Mouse (Mus musculus): ENCODE results near the gene Stk4. TPM values are rescaled to one million over a fixed set of nuclear protein-coding genes. Genes with fewer than 3 reads are reported as not detected.
A peak's percentile ranks its signal among the peaks of the same experiment; 100 is the strongest.

Stk4 gene
- polyA plus RNA-seq, 1 experiment: 150 TPM

DNA sequence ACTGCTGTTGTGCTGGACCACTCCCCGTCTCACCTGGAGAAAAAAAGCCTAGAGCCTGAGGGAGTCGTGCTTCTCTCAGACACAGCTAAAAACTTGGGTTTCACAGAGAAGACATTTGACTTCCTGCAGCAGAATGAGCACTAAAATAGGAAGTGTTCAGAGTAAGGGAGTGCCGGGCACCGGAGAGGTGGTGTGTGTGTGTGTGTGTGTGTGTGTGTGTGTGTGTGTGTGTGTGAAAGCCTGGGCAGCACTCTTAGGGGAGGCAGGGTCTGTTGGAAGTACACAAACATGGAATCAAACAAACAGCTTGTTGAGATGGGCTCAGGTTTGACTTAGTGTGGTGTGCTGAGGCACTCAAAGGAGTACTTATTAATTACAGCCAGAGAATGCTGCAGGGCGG lies 5.0 kb downstream of the Stk4 start:
- peak overlapping the region; percentile 23; the same call in 1 of the 2 replicates for H3K4me3 ChIP-seq (ENCODE audit: insufficient read depth, low read depth, low read length)
- H3K4me1 ChIP-seq (ENCODE audit: control insufficient read depth, insufficient read depth, low read length): no peaks in the 10 kb centered on the region
- TF ChIP-seq CTCF (IDR thresholded peaks at IDR 0.05; ENCODE audit: insufficient read depth, low read depth, low read length) (no peak), POLR2A (IDR thresholded peaks at IDR 0.05; ENCODE audit: insufficient read depth, low read depth, low read length) (no peak)
- no peak overlapping the region for H3K27ac ChIP-seq (ENCODE audit: insufficient read depth, low read depth, low read length)
- WGBS: 25% methylated on average over 5 of the region's 5 CpGs

DNA sequence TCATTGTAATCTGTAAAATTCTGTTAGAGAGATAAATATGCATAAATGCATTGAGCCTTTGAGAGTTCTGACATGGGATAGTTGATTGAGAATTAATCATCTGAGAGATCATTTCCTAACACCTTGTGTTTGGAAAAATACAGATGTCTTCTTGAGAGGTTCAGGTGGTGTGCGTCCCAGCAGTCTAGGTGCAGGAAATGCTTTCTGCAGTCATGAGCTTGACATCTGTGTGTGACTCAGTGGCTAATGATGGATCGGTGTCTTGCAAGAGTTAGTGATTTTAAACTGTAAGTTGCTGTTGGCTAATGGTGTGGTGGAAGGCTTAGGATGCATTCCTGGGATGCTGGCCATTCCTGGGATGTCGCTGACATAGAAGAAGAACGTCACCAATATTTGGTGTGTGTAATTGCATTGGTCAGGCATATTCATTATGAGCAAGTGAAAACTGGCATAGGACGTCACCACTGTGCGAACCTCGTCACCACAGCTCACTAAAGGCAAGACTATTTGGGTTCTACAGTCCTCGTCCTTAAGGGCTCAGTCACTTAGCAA lies 6.8 kb downstream of the Stk4 start:
- H3K27ac ChIP-seq (ENCODE audit: insufficient read depth, low read depth, low read length): no peak overlapping the region
- no peaks in the 10 kb centered on the region for H3K4me1 ChIP-seq (ENCODE audit: control insufficient read depth, insufficient read depth, low read length)
- 95% methylated on average over 8 of the region's 8 CpGs for WGBS
- TF ChIP-seq CTCF (IDR thresholded peaks at IDR 0.05; ENCODE audit: insufficient read depth, low read depth, low read length) (no peak), POLR2A (IDR thresholded peaks at IDR 0.05; ENCODE audit: insufficient read depth, low read depth, low read length) (no peak)
- H3K4me3 ChIP-seq (ENCODE audit: insufficient read depth, low read depth, low read length): no peak overlapping the region

DNA sequence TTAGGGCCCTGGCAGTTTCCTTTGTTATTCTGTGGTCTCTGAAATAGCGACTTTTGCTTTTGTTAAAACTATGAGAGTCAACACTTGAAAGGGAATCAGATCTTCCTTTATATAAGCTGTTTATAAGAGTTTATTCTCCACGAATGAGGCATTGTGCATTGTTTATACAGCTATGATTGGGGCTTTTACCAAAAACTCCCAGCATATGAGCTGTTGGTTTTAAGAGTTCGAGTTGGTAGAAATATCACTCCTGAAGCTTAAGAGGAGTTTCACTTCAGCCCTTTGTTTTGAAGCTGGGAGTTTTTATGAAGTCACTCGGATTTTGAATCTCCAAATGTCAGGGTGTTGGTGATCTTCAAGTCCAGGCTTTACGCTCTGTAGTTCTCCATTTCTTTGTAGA lies 7.8 kb downstream of the Stk4 start:
- TF ChIP-seq POLR2A (IDR thresholded peaks at IDR 0.05; ENCODE audit: insufficient read depth, low read depth, low read length) (no peak), CTCF (IDR thresholded peaks at IDR 0.05; ENCODE audit: insufficient read depth, low read depth, low read length) (no peak)
- 78% methylated on average over 5 of the region's 5 CpGs for WGBS
- no peaks in the 10 kb centered on the region for H3K4me1 ChIP-seq (ENCODE audit: control insufficient read depth, insufficient read depth, low read length)
- H3K27ac ChIP-seq (ENCODE audit: insufficient read depth, low read depth, low read length): no peak overlapping the region
- H3K4me3 ChIP-seq (ENCODE audit: insufficient read depth, low read depth, low read length): no peak overlapping the region

DNA sequence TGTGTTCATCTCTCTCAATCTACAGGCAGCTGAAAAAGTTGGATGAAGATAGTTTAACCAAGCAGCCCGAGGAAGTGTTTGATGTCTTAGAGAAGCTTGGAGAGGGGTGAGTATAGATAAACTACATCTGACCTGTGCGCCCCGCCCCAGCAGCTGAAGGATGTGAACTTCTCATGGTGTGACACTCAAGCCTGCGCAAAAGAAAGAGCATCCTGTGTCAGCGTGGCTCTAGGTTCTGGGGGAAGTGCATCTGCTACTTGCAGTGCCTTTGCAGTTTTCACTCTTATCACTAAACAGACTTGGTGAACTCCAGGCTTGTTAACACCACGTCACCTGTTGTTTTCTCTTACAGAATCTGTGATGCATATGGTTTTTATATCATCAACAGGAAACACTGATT lies 9.4 kb downstream of the Stk4 start:
- H3K27ac ChIP-seq (ENCODE audit: insufficient read depth, low read depth, low read length): no peak overlapping the region
- WGBS: 91% methylated on average over 6 of the region's 6 CpGs
- TF ChIP-seq CTCF (IDR thresholded peaks at IDR 0.05; ENCODE audit: insufficient read depth, low read depth, low read length) (no peak), POLR2A (IDR thresholded peaks at IDR 0.05; ENCODE audit: insufficient read depth, low read depth, low read length) (no peak)
- no peaks in the 10 kb centered on the region for H3K4me1 ChIP-seq (ENCODE audit: control insufficient read depth, insufficient read depth, low read length)
- H3K4me3 ChIP-seq (ENCODE audit: insufficient read depth, low read depth, low read length): no peak overlapping the region

DNA sequence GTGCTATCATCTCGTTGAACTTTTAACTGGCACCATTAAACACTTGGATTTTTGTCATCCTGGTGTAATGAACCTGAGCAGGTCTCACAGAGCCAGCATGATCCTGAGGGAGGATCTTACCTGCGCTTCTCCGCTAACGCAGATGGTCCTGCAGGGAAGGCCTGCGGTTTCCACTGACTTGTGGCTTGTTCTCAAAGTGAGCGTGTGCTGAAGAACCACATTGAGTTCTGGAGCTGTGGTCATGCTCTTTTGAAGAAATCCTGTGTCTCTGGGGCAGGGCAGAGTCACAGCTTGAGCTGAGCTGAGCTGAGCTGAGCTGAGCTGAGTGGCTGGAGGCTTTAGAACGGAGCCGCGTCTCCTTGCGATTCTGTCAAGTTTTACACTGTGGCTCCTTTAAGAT lies 11.5 kb downstream of the Stk4 start:
- H3K27ac ChIP-seq (ENCODE audit: insufficient read depth, low read depth, low read length): no peak overlapping the region
- H3K4me1 ChIP-seq (ENCODE audit: control insufficient read depth, insufficient read depth, low read length): no peaks in the 10 kb centered on the region
- TF ChIP-seq POLR2A (IDR thresholded peaks at IDR 0.05; ENCODE audit: insufficient read depth, low read depth, low read length) (no peak), CTCF (IDR thresholded peaks at IDR 0.05; ENCODE audit: insufficient read depth, low read depth, low read length) (no peak)
- no peak overlapping the region for H3K4me3 ChIP-seq (ENCODE audit: insufficient read depth, low read depth, low read length)
- 95% methylated on average over 10 of the region's 10 CpGs for WGBS

DNA sequence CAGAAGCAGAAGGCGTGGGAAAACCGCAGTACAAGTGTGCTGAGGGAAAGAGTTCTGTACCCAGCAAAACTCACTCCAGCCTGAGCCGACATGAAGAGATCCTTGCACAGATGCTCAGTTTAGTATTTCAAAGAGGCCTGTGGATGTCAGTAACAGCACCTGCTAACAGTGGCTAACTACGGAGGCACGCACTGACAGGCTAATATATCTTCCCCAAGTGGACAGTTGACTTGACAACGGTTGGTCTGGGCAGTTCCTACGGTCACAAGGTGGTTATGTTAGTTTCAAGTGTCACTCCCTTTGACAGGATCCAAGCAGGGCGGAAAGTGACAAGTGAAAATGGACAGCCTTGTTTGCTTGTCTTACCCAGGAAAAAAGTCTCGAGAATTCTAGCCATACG lies 12.1 kb downstream of the Stk4 start:
- Histone ChIP-seq H3K27ac (ENCODE audit: insufficient read depth, low read depth, low read length) (no peak overlapping the region), H3K4me1 (ENCODE audit: control insufficient read depth, insufficient read depth, low read length) (no peaks in the 10 kb centered on the region), H3K4me3 (ENCODE audit: insufficient read depth, low read depth, low read length) (no peak overlapping the region)
- TF ChIP-seq POLR2A (IDR thresholded peaks at IDR 0.05; ENCODE audit: insufficient read depth, low read depth, low read length) (no peak), CTCF (IDR thresholded peaks at IDR 0.05; ENCODE audit: insufficient read depth, low read depth, low read length) (no peak)
- 95% methylated on average over 10 of the region's 10 CpGs for WGBS

DNA sequence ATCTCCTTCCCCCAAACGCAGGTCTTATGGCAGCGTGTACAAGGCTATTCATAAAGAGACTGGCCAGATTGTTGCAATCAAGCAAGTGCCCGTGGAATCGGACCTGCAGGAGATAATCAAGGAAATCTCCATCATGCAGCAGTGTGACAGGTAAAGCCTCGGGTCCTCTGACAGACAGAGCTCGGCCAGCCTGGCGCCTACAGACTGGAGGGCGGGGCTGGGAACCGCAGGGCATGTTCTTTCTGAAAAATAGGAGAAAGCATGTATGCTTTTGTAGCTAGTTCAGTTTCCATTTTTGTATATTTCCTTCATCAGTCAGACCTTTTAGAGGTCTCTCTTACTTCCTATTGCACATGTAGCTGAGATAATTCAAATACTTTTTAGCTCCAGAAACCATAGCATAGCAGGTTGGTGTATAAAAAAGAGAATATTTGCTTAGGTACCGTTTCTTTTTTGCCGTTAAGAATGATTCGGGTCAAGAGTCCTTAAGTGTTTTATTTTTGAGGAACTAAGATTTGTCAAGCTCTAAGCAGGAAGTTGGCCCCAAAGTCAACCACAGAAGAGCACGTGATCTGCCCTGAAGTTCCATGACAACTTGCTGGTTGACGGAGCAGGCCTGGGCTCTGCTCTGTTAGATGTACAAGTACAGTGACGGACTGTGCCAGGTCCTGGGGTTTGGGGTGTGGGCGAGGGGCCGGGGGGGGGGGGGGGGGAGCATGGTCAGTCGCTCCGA lies 13.7 kb downstream of the Stk4 start:
- no peaks in the 10 kb centered on the region for H3K4me1 ChIP-seq (ENCODE audit: control insufficient read depth, insufficient read depth, low read length)
- 89% methylated on average over 19 of the region's 19 CpGs for WGBS
- H3K4me3 ChIP-seq (ENCODE audit: insufficient read depth, low read depth, low read length): no peak overlapping the region
- no peak overlapping the region; the same call in 1 of the 2 replicates for H3K27ac ChIP-seq (ENCODE audit: insufficient read depth, low read depth, low read length)
- TF ChIP-seq CTCF (IDR thresholded peaks at IDR 0.05; ENCODE audit: insufficient read depth, low read depth, low read length) (no peak), POLR2A (IDR thresholded peaks at IDR 0.05; ENCODE audit: insufficient read depth, low read depth, low read length) (no peak)

DNA sequence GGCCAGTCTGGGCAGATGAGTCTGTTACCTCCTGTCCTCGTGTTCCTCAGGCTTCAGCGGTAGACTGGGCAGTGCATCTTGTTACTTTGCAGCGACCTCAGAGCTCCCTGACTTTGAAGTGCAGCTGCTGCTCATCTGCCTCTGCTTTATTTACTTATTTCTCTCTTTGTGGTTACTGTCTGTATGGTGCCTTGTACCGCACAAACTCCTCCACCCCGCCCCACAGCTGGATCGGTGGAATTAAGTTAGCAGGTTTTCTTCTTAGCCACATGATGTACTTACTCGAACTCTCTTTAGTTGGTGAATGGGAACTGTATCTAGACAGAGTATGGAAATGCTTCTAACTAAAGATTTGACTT lies 14.2 kb downstream of the Stk4 start:
- Histone ChIP-seq H3K27ac (ENCODE audit: insufficient read depth, low read depth, low read length) (no peak overlapping the region), H3K4me1 (ENCODE audit: control insufficient read depth, insufficient read depth, low read length) (no peaks in the 10 kb centered on the region), H3K4me3 (ENCODE audit: insufficient read depth, low read depth, low read length) (no peak overlapping the region)
- WGBS: 92% methylated on average over 7 of the region's 7 CpGs
- TF ChIP-seq POLR2A (IDR thresholded peaks at IDR 0.05; ENCODE audit: insufficient read depth, low read depth, low read length) (no peak), CTCF (IDR thresholded peaks at IDR 0.05; ENCODE audit: insufficient read depth, low read depth, low read length) (no peak)

DNA sequence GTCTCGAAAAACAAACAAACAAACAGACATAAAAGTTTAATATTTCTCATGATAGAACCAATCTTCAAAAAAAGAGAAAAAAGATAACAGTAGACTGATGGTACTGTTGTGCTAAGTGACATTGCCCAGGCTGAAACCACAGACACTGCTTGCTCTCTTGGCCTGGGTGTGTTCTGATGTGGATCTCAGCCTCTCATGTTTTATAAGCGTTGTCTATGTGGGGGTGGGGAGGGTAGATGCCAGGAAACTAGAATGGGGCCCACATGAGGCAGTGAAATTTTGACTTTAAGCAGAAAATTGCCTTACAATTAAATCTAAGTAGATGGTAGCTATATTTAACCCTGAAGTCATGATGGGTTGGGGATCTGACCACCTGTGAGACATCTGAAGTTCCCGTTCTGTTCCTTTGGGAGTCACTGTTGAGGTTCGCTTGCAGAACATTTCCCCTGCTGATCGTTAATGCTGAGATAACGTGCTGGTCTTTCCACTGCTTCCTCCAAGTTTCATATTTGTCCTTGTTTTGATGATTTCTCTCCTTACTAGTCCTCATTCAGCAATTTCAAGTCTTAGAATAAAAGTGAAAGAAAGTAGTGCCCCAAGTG lies 17.4 kb downstream of the Stk4 start:
- Histone ChIP-seq H3K27ac (ENCODE audit: insufficient read depth, low read depth, low read length) (no peak overlapping the region), H3K4me3 (ENCODE audit: insufficient read depth, low read depth, low read length) (no peak overlapping the region), H3K4me1 (ENCODE audit: control insufficient read depth, insufficient read depth, low read length) (no peaks in the 10 kb centered on the region)
- 83% methylated on average over 6 of the region's 6 CpGs for WGBS
- no peak for TF ChIP-seq CTCF (IDR thresholded peaks at IDR 0.05; ENCODE audit: insufficient read depth, low read depth, low read length)

Data from olfactory bulb, adult 2 months (tissue).